Mouse (Mus musculus) lung, adult 18-20 months (tissue): ENCODE measurements around the gene Ms4a18.

ENCODE experiments used
- DNase-seq, 2 experiments: peaks; one replicate each; pipeline ENCODE4 v3.0.0; 2022; ENCODE audit warnings: mixed read lengths in 2 of 2

Ms4a18 gene

GRCm38 (mm10) chr19:10980210-10980609 lies 37.6 kb downstream of the Ms4a18 start:
- no peak for DNase-seq

DNA sequence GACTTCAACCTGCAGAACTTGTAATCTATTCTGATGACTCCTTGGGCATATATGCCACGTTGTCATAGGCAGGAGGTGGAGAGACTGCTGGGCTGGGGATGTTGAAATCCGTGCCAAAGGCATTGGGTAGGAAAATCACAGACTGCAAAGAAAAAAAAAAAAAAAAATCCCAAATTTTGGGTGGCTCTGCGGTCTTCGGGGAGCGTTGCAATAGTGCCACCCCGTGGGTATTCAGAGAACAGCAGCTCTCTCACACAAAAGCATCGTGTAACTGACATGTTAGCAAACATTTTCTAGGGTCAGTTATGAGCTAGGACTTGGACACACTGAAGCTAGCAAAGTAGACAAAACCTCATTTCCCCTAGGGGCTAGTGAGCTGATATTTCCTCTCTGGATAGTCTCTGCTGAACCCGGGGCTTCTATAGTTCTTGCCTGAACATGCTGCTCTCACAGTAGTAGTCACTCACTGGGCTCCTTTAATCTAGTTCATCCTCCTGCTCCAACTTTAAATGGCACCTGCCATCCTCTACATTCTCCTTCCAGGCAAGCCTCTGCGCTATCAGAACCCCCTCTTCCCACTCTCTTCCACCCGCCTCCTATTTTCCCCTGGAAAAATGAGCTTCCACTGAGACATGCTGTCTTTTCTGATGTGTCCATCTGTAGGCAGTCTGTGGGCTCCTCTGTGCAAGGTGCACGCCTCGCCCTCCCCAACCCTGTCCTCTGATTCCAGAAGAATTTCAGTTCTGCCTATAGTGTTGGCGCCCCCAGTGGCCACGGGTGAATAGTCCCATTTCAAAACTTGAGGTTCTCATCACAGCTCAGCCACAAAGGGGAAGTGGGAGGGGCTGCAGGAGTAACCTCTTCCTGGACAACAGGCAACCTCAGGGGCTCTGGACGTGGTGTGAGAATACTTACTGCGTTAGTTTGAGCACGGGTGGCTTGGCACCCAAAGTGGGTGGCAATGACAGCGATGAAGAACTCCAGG lies 38.4 kb downstream of the Ms4a18 start:
- peak; percentile 84 to 87 for DNase-seq

- peak; percentile 26 to 35 for DNase-seq
These were observed 41.5 kb downstream of the Ms4a18 start for GRCm38 (mm10) chr19:10976318-10976717.

GRCm38 (mm10) chr19:10975187-10975586 lies 42.6 kb downstream of the Ms4a18 start:
- no peak for DNase-seq

DNA sequence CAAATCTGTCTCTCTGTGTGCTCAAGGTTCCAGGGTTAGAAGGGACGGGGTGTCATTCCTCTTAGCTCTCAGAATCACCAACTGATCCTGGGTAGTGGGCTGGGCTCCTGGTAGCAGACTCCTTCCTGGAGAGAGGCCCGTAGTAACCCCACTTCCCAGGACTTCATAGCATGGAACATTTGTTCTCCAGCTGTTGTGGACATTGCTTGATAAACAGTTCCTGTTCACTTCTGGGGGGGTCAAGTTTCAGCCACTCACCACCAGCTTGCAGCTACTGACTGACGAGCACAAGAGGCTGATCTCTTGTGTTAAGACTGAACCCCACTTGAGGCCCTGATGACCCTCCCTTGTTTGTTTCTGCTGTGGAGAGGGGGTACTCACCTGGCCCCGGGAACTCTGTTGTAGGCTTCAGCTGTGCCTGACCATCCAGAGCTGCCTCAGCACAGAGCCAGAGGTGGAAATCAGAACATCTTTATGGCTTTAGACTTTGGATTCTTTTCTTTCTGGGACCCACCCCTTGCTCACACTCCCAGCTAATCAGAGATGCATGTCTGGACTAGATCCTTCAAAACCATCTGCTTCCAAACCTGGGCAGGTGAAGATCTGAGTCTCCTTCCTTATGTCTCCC lies 43.5 kb downstream of the Ms4a18 start, which contains the start of gene Ms4a10:
TSS of gene Ms4a10 (minus strand) at position 433 of the 628 bp plus-strand sequence.
- no peak for DNase-seq

DNA sequence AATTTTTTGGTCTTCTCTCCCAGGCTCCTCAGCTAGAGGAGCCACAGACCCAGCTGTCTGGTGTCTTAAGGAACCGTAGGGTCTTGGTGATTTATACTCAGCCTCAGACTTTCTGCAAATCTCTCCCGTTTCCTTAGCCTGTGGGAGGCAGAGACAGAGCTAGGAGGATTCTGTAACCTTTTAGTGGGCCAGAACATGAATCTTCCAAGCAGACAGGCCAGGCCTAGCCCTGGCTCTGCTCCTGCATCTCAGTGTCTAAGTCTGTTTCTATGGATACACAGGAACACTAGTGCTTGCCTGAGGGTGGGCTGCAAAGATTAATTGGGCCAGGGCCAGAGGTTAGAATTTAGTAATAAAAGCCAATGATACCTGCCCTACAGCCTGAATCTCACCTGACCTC lies 44.6 kb downstream of the Ms4a18 start:
- no peak for DNase-seq

DNA sequence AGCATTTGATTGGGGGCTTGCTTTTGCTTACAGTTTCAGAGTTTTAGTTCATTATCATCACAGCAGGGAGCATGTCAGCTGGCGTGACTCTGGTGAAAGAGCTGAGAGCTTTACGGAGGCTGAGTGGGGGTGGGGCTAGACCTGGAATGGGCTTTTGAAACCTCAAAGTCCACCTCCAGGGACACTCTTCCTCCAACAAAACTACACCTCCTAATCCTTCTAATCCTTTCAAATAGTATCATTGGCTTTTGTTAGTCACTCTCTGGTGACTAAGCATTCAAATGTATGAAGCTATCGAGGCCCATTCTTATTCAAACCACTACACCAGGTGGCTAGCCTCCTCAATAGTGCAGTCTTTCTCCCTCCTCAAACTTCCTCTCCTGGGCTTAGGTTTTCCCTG lies 45.2 kb downstream of the Ms4a18 start:
- DNase-seq, result no peak

DNA sequence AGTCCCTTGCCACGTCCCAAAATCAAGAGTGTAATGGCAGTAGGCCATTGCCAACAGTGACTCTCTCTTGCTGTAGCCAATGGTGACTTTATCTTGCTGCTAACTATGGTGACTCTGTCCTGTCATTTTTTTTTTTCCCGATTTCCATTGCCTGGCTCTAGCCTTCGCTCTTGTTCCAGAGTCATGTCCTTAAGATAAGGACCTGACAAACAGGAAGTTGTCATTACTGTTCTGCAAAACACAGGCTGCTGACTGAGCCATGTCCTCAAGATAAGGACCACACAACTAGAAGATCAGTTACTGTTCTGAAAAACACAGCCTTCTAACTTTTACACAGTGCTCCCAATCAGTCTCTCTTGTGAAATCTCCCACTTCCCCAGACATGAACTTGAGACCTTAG lies 47.4 kb downstream of the Ms4a18 start:
- no peak for DNase-seq

- DNase-seq, result no peak
These were observed 49.3 kb downstream of the Ms4a18 start for GRCm38 (mm10) chr19:10968578-10968977.

GRCm38 (mm10) chr19:10965721-10966120 lies 52.1 kb downstream of the Ms4a18 start:
- no peak for DNase-seq

GRCm38 (mm10) chr19:10959978-10960346 lies 57.9 kb downstream of the Ms4a18 start:
- no peak for DNase-seq

DNA sequence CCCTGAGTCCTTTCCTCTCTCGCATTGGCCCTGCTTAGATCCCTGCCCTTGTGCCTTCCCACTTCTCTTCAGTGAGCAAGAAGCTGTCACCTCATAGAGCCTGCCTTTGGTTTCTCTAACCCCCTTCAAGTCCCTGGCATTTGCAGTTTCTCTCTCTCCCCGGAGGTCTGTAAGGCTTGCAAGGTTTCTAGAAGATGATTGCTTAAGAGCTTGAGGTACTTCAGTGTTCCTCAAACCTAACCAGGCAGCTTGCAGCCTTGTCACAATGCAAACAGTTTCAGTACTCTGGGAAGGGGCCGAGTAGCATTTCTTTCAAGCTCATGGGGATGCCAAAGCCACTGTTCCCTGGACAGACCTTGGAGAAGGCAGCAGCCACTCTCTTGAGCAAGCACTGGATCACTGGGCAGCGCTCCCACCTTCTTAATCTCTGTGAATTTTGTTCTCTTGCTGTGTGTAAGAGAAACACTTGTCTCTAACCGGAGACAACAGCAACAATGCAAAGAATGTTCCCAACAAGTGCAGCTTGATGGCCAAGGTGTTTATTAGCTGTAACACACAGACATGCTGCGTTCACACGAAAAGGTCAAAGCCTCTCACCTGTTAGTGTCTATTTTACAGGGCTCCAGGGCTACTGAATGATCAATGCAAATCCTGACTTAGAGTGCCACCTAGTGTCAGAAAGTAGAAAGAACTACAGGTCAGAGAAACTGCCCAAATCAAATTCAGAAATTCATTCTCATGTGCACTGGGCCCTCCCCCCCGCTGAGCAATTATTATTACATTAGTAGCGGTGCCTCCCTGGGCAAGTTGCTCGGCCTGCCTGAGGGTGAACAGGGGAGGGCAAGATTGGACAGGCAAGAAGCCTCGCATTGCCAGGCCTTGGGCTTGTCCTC lies 58.5 kb downstream of the Ms4a18 start:
- DNase-seq, result peak; percentile 24 to 60

DNA sequence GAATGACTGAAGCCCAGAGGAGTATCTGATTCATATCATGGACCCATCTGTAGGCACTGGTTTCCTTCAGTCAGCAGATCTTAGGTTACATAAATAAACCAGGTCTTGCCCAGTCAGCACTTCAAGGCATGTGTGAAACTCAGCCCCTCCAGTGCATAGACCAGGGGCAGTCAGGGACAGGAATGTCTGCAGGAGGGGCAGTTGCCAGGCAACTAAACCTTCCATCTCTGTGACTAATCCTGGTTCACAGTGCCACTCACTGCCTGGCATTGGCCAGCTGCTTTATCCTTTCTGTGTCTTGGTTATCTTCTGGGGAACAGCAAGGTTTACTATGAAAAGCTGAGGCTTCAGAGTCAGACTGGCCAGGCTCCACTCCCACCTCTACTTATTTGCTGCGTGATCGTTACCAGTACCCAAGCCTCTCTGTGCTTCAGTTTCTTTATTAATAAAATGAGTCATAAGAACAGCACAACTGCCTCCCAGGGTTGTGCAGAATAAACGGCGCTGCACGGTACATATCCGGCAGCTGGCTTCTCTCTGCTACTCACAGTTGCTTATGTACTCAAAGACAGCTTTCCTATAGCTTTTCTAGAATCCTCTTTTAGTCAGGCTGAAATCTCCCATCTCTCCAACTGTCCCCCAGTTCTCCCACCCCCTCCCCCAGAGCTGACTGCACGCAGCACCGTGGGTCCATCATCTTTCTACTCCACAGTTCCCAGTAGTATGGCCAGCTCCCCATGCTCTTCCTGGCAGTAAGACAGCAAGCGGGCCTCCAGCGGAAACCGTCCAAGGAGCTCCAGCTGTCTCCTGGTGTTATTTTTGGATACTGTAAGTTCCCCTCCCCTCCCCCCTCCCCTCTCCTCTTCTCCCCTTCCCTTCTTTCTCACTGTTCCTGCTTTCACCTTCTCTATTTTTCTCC lies 65.6 kb downstream of the Ms4a18 start:
- DNase-seq, result no peak

GRCm38 (mm10) chr19:10949558-10949957 lies 68.3 kb downstream of the Ms4a18 start:
- DNase-seq, result no peak

GRCm38 (mm10) chr19:10949112-10949511 lies 68.7 kb downstream of the Ms4a18 start, which contains the start of gene Ccdc86:
Gene Ccdc86, minus strand, starts transcription at chr19:10949266.
- DNase-seq, result peak; percentile 96 to 97

DNA sequence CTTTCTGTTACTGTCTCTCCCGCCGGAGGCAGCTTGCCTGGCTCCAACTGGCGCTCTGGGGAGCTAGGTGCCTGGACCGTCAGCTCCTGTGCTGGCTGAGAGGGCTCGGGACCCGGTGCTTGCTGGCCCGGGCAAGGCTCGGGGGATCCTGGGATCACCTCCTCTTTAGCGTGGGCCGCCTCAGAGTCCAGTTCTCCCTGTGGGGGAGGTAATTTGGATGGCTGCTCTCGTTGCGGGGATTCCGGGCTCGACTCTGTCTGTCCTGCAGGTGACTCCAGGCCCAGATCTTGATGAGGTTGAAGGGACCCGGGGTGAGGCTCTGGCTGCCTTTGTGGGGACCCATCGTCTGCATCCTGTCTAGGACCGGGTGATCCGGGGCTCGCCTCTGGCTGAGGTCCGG lies 69.4 kb downstream of the Ms4a18 start:
- no peak for DNase-seq

GRCm38 (mm10) chr19:10947219-10947618 lies 70.6 kb downstream of the Ms4a18 start:
- DNase-seq, result no peak
